Mouse (Mus musculus) lung, embryonic 16.5 days (tissue): Measurements from ENCODE around the gene Abhd11. TPM values are rescaled to one million over a fixed set of nuclear protein-coding genes. Genes with fewer than 3 reads are reported as not detected.
"Not testable (repeated sequence)": the region's sequence is repeated elsewhere in the genome, so short reads cannot be mapped to it uniquely, and the experiment has no call there.

Source experiments
- ATAC-seq: fragments of 200-750 bp; cut with Nextera tagmentation; 2 replicates; pipeline ENCODE4 v1.8.0; 2017; ENCODE audit warnings: low read depth, mild to moderate bottlenecking, moderate library complexity
- H3K27ac ChIP-seq: fragments of 300-500 bp; sonication (generic); 2 replicates; pipeline ENCODE4 v1.5.1; 2014; ENCODE audit warnings: mild to moderate bottlenecking, control low read depth, low read length
- H3K27me3 ChIP-seq: fragments of 300-500 bp; sonication (generic); 2 replicates; pipeline ENCODE4 v1.6.1; 2014; ENCODE audit warnings: low read depth, low read length, mixed read lengths; ENCODE audit not compliant: control insufficient read depth, insufficient read depth
- H3K36me3 ChIP-seq: fragments of 300-500 bp; sonication (generic); 2 replicates; pipeline ENCODE4 v1.6.1; 2014; ENCODE audit warnings: low read length; ENCODE audit not compliant: control insufficient read depth, insufficient read depth
- H3K4me1 ChIP-seq: fragments of 300-500 bp; sonication (generic); replicated peaks from 2 replicates; pipeline ENCODE4 v1.6.1; 2014; ENCODE audit warnings: low read length, mixed read lengths; ENCODE audit not compliant: control insufficient read depth, insufficient read depth
- H3K4me2 ChIP-seq: fragments of 300-500 bp; sonication (generic); 2 replicates; pipeline ENCODE4 v1.6.1; 2014; ENCODE audit warnings: low read depth, low read length, control low read depth
- H3K4me3 ChIP-seq: fragments of 300-500 bp; sonication (generic); 2 replicates; pipeline ENCODE4 v1.5.1; 2014; ENCODE audit warnings: mild to moderate bottlenecking, low read length, control low read depth
- H3K9ac ChIP-seq: fragments of 300-500 bp; sonication (generic); 2 replicates; pipeline ENCODE4 v1.6.1; 2014; ENCODE audit warnings: low read length, control low read depth
- H3K9me3 ChIP-seq: fragments of 300-500 bp; sonication (generic); 2 replicates; pipeline ENCODE4 v1.6.1; 2016; ENCODE audit warnings: low read length; ENCODE audit not compliant: control insufficient read depth
- WGBS: fragments of 180-500 bp; shearing (Covaris S2); extraction: QIAGEN DNeasy Blood & Tissue Kit; methylation state at CpG from one replicate; pipeline ENCODE4 v1.1.7; 2014; 5-methylcytosine and 5-hydroxymethylcytosine counted together
- polyA plus RNA-seq: library from polyadenylated mRNA; unstranded; fragments of >200 nt; fragmentation: Nextera tagmentation; extraction: Ambion mirVana; gene quantifications from 2 replicates; pipeline ENCODE4 v1.2.1, GENCODE M21; 2015

The Abhd11 gene
- polyA plus RNA-seq, 1 experiment from 2014 or later: 73.4 TPM

DNA sequence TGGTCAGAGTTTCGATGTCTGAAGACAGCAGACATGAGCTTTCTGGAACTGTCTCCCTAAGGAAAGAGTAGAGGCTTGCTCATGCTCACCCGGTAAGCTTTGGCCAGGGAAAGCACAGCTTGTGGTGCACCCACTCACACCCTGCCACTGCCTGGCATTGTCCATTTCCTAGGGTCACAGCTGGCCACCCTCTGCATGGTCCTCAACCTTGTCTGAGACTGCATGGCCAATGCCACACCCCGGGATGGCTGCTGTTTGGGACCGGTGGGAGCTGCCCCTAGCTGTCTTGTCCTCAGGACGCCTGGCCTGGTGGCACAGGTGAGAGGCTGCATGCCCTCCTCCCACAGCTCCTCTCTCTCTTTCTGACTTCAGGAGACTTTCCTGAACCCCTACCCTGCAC is 39.6 kb downstream of the Abhd11 start:
- no peak for ATAC-seq
- H3K4me2 ChIP-seq: no peak overlapping the region
- peaks cover 20% of the 10 kb centered on the region for H3K36me3 ChIP-seq
- no peaks in the 10 kb centered on the region for H3K27me3 ChIP-seq
- 94% methylated on average over 5 of the region's 5 CpGs for WGBS
- no peak overlapping the region for H3K4me3 ChIP-seq
- no peaks in the 10 kb centered on the region for H3K9me3 ChIP-seq
- H3K9ac ChIP-seq: no peak overlapping the region
- H3K4me1 ChIP-seq: no peaks in the 10 kb centered on the region
- no peak overlapping the region for H3K27ac ChIP-seq

- H3K9me3 ChIP-seq, H3K9ac ChIP-seq, ATAC-seq, H3K27ac ChIP-seq, H3K4me1 ChIP-seq, H3K4me2 ChIP-seq, H3K27me3 ChIP-seq, H3K4me3 ChIP-seq: not testable (repeated sequence)
- H3K36me3 ChIP-seq: peaks cover 22% of the 10 kb centered on the region
- 82% methylated on average over 6 of the region's 6 CpGs for WGBS
These were observed 40.3 kb downstream of the Abhd11 start for GRCm38 (mm10) chr5:135049268-135049667.

DNA sequence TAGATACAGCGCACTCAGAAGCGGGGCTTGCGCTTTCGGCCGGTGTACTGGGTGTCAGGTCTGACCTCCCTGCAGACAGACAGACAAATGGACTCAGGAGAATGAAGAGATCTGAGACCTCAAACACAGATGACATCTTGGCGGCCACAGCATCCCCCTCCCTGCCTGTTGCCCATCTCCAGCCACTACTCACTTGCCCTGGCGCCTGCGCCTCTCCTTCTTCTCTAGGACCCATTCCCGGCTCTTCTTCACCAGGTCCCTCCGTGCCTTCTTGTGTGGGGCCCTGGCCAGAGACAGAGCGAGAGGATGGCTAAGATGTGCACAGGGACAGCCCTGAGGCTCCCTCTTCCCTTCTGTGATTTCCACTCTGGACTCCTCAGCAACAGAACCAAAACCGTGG is 44.4 kb downstream of the Abhd11 start:
- no peak overlapping the region for H3K4me2 ChIP-seq
- no peak for ATAC-seq
- H3K27ac ChIP-seq: no peak overlapping the region
- H3K27me3 ChIP-seq: no peaks in the 10 kb centered on the region
- no peak overlapping the region for H3K9ac ChIP-seq
- H3K9me3 ChIP-seq: no peaks in the 10 kb centered on the region
- 80% methylated on average over 12 of the region's 12 CpGs for WGBS
- H3K4me3 ChIP-seq: no peak overlapping the region
- H3K36me3 ChIP-seq: peaks cover 19% of the 10 kb centered on the region; the same call in 1 of the 2 replicates
- H3K4me1 ChIP-seq: no peaks in the 10 kb centered on the region

Other genes starting within 250 kb of the Abhd11 start
- gene Tmem270, start 102.4 kb upstream of the Abhd11 start, polyA plus RNA-seq: not detected in 2 replicates
- gene Cldn13, start 93.6 kb upstream of the Abhd11 start, polyA plus RNA-seq: 0.75 and 3.3 TPM in 2 replicates
- gene Mettl27, start 76.8 kb upstream of the Abhd11 start, polyA plus RNA-seq: 30.6 and 33.5 TPM in 2 replicates
- 33.0 and 33.1 TPM in 2 replicates for gene Cldn4, start 62.2 kb upstream of the Abhd11 start, polyA plus RNA-seq
- gene Cldn3, start 22.9 kb upstream of the Abhd11 start, polyA plus RNA-seq: 328 and 355 TPM in 2 replicates
- gene Stx1a, start 14.3 kb downstream of the Abhd11 start, polyA plus RNA-seq: 11.8 and 12.4 TPM in 2 replicates
- 32.2 and 32.5 TPM in 2 replicates for gene Dnajc30, start 55.0 kb downstream of the Abhd11 start, polyA plus RNA-seq
- 100 and 110 TPM in 2 replicates for gene Bud23, start 55.8 kb downstream of the Abhd11 start, polyA plus RNA-seq
- 4.2 and 5.3 TPM in 2 replicates for gene Vps37d, start 69.1 kb downstream of the Abhd11 start, polyA plus RNA-seq
- 2.4 and 3.6 TPM in 2 replicates for gene Mlxipl, start 80.7 kb downstream of the Abhd11 start, polyA plus RNA-seq
- gene Tbl2, start 140.5 kb downstream of the Abhd11 start, polyA plus RNA-seq: 20.6 and 22.6 TPM in 2 replicates
- gene Bcl7b, start 159.1 kb downstream of the Abhd11 start, polyA plus RNA-seq: 53.3 and 56.2 TPM in 2 replicates
- gene Baz1b, start 178.1 kb downstream of the Abhd11 start, polyA plus RNA-seq: 33.8 and 35.3 TPM in 2 replicates
- 1.1 TPM in 2 replicates for gene Fzd9, start 242.1 kb downstream of the Abhd11 start, polyA plus RNA-seq